Mouse (Mus musculus) liver, adult 2 months (tissue): ENCODE data around the gene Mysm1. TPM values are rescaled to one million over a fixed set of nuclear protein-coding genes. Genes with fewer than 3 reads are reported as not detected.
A peak's percentile ranks its signal among the peaks of the same experiment; 100 is the strongest.

ENCODE experiments used
- DNase-seq: peaks from one replicate; pipeline ENCODE4 v3.0.0-alpha.2; 2011; ENCODE audit warnings: low read depth, low spot score; ENCODE audit errors: extremely low read depth
- H3K27ac ChIP-seq: fragments of 200-500 bp; replicated peaks from 2 replicates; pipeline ENCODE4 v1.5.1; 2012; ENCODE audit warnings: low read depth, mild to moderate bottlenecking, control low read depth, inconsistent platforms, low read length; ENCODE audit not compliant: insufficient read depth
- H3K27me3 ChIP-seq: fragments of 200-500 bp; 2 replicates; pipeline ENCODE4 v1.6.1; 2012; ENCODE audit warnings: mild to moderate bottlenecking, moderate library complexity, low read length, inconsistent platforms; ENCODE audit not compliant: control insufficient read depth, insufficient read depth
- H3K36me3 ChIP-seq: fragments of 200-500 bp; 2 replicates; pipeline ENCODE4 v1.6.1; 2012; ENCODE audit warnings: low read length, inconsistent platforms; ENCODE audit not compliant: control insufficient read depth, insufficient read depth
- H3K4me1 ChIP-seq: fragments of 200-500 bp; 2 replicates; pipeline ENCODE4 v1.6.1; 2011; ENCODE audit warnings: low read length; ENCODE audit not compliant: control insufficient read depth, insufficient read depth
- H3K4me3 ChIP-seq: fragments of 200-500 bp; 2 replicates; pipeline ENCODE4 v1.5.1; 2011; ENCODE audit warnings: low read depth, mild to moderate bottlenecking, control low read depth, low read length, moderate library complexity; ENCODE audit not compliant: insufficient read depth
- H3K79me2 ChIP-seq: fragments of 200-500 bp; 2 replicates; pipeline ENCODE4 v1.6.1; 2012; ENCODE audit warnings: inconsistent platforms, mild to moderate bottlenecking, low read length, moderate library complexity; ENCODE audit not compliant: control insufficient read depth, insufficient read depth
- H3K9ac ChIP-seq: fragments of 200-500 bp; 2 replicates; pipeline ENCODE4 v1.6.1; 2012; ENCODE audit warnings: low read depth, mild to moderate bottlenecking, control low read depth, inconsistent platforms, low read length
- CTCF ChIP-seq: fragments of 200-500 bp; IDR thresholded peaks from 2 replicates; pipeline ENCODE4 v1.5.1; 2011; ENCODE audit warnings: low read depth, low read length, control low read depth
- POLR2A ChIP-seq: fragments of 200-500 bp; IDR thresholded peaks from 2 replicates; pipeline ENCODE4 v1.6.1; 2011; ENCODE audit warnings: low read length, control low read depth; ENCODE audit not compliant: insufficient read depth; ENCODE audit errors: extremely low read depth
- WGBS: fragments of 180-500 bp; shearing (Covaris S2); methylation state at CpG from one replicate; pipeline ENCODE4 v1.1.7; 2018; 5-methylcytosine and 5-hydroxymethylcytosine counted together
- polyA plus RNA-seq: library from polyadenylated mRNA; depleted of rRNA; stranded (reverse); fragments of >200 nt; gene quantifications from 2 replicates; pipeline ENCODE4 v1.2.3, GENCODE M21; 2012
- total RNA-seq: library from RNA; depleted of rRNA; stranded (reverse); fragments of >200 nt; gene quantifications from 2 replicates; pipeline ENCODE4 v1.2.3, GENCODE M21; 2014

Mysm1 gene
- total and polyA plus RNA-seq, 2 experiments, result 1.8 to 14.4 TPM

DNA sequence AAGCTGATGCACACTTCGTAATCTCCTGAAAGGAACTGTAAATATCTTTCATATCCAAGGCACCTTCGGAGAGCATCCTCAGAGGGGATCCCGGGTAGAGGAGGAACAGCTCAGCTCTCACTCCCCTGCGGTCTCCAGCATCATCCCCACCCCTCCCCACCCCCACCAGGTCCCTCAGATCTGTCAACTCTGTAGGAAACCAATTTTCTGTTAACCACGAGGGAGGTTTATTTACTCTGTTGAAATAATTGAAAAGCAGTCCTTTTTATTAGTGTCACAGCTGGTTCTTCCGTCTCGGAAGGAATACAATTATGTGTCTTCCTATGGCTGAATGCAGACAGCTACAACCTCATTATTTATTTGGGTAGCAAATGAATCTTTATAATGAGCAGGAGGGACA lies 39.3 kb upstream of the Mysm1 start:
- TF ChIP-seq CTCF (no peak), POLR2A (no peak)
- H3K4me3 ChIP-seq, result no peak overlapping the region
- no peaks in the 10 kb centered on the region for H3K36me3 ChIP-seq
- H3K9ac ChIP-seq, result no peak overlapping the region
- no peaks in the 10 kb centered on the region for H3K79me2 ChIP-seq
- H3K27ac ChIP-seq, result no peak overlapping the region
- WGBS, result 62% methylated on average over 7 of the region's 7 CpGs
- no peaks in the 10 kb centered on the region for H3K27me3 ChIP-seq
- H3K4me1 ChIP-seq, result no peaks in the 10 kb centered on the region
- no peak for DNase-seq

DNA sequence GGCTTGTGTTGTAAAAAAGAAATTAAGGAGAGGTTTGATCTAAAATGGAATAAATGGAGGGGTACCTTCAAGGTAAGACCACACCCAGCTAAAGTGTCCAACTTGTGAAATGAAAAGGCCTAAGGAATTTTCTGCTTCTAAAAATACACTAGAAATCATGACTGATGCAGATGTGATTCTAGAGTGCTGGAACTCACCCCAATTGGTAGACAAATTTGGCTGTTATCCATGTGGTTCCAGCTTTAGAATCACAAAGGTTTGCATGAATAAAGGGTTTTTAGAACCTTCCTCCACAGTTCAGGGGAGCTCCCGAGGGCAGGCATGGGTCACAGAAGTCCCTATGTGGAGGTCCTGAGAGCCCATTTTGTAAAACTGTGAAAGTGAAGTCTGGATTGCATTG lies 33.8 kb upstream of the Mysm1 start:
- no peaks in the 10 kb centered on the region for H3K79me2 ChIP-seq
- no peak overlapping the region for H3K9ac ChIP-seq
- no peaks in the 10 kb centered on the region for H3K27me3 ChIP-seq
- TF ChIP-seq CTCF (no peak), POLR2A (no peak)
- no peak overlapping the region for H3K4me3 ChIP-seq
- H3K4me1 ChIP-seq, result no peaks in the 10 kb centered on the region
- H3K36me3 ChIP-seq, result no peaks in the 10 kb centered on the region
- WGBS, result 84% methylated on average over 1 of the region's 1 CpGs
- H3K27ac ChIP-seq, result no peak overlapping the region
- DNase-seq, result no peak

DNA sequence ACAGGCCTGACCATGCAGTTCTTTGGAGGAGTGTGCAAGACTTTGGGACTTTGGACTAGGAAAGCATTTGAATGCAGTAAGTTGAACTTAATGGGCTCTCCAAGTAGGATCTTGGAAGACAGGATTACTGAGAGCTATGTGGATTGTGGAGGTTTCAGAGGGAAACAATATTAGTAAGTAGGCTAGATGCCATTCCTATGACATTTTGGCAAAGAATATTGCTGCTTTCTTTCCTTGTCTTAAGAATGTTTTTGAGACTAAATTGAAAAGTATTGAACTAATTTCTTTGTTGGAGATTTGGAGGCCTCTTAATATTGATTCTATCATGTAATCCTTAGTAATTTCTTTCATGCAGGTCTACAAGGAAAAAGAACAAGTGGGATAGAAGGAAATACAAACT lies 33.4 kb upstream of the Mysm1 start:
- H3K36me3 ChIP-seq, result no peaks in the 10 kb centered on the region
- DNase-seq, result no peak
- no peaks in the 10 kb centered on the region for H3K27me3 ChIP-seq
- no peak overlapping the region for H3K9ac ChIP-seq
- no peaks in the 10 kb centered on the region for H3K79me2 ChIP-seq
- H3K4me3 ChIP-seq, result no peak overlapping the region
- no peak for TF ChIP-seq POLR2A
- no peak for TF ChIP-seq CTCF
- no peak overlapping the region for H3K27ac ChIP-seq
- H3K4me1 ChIP-seq, result no peaks in the 10 kb centered on the region

DNA sequence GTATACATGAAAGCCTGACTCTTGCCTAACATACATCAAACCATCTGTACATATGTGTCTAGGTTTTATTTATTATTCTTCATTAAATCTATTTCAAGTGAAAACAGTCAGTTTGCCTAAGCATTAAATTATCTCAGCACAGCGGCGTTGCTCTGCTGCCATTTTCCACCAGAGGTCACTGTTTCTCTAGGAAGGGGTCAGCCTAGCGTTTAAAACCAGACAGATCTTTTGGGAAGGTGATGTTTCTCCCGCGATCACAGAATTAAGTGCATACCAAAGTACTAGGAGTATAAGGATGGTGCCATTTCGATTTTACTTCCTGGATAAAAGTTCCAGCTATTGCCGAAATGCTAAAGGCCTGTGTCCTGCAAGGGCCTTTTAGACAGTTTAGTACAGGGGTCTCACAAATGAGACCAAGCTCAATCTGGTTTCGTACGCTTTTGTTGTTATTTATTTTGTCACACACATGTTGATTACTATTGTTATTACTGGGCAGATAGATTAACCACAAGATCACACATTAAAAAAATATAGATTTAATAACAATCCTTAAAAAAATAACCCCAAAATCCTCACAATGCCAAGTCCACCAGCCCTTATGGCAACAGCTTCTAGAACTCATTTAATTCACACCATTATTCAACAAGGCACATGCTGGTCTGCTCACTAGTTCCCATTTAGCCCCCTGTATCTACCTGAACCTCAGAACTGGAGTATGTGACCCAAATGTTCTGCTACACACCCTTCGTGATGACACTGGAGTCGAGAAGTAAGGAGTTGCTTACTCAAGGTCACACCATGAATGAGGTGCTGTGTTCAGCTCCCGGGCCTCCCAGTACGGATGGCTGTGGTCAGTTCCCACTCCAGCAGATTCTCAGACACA lies 29.5 kb upstream of the Mysm1 start:
- peak; percentile 40 for DNase-seq
- H3K4me1 ChIP-seq, result no peaks in the 10 kb centered on the region; the same call in 1 of the 2 replicates
- no peak overlapping the region for H3K9ac ChIP-seq
- no peaks in the 10 kb centered on the region for H3K27me3 ChIP-seq
- no peak for TF ChIP-seq POLR2A
- TF ChIP-seq CTCF, result peak; percentile 75
- no peak overlapping the region for H3K27ac ChIP-seq
- WGBS, result 42% methylated on average over 13 of the region's 13 CpGs
- no peaks in the 10 kb centered on the region for H3K79me2 ChIP-seq
- H3K36me3 ChIP-seq, result no peaks in the 10 kb centered on the region
- H3K4me3 ChIP-seq, result no peak overlapping the region

DNA sequence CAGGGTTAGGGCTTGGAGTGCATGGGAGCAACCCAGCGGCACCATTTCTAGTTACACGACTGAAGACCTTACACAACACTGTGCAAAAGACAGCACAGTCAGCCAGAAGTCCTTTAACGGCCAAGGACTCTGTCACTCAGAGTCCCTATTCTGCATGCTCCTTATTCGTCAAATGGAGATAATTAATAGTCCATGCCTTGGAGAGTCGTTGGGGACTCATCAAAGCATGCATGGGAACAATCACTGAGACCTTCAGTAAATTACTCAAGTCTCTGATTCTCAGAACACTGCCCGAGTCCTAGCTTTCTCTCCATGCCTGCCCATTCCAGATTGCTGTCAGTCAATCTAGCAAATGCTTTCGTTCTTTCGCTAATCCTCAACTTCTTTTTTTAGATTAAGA lies 28.9 kb upstream of the Mysm1 start:
- no peaks in the 10 kb centered on the region for H3K79me2 ChIP-seq
- H3K9ac ChIP-seq, result no peak overlapping the region
- WGBS, result 74% methylated on average over 8 of the region's 8 CpGs
- no peaks in the 10 kb centered on the region for H3K27me3 ChIP-seq
- TF ChIP-seq CTCF (no peak), POLR2A (no peak)
- no peak overlapping the region for H3K27ac ChIP-seq
- H3K36me3 ChIP-seq, result no peaks in the 10 kb centered on the region
- no peaks in the 10 kb centered on the region; the same call in 1 of the 2 replicates for H3K4me1 ChIP-seq
- DNase-seq, result no peak
- no peak overlapping the region for H3K4me3 ChIP-seq

DNA sequence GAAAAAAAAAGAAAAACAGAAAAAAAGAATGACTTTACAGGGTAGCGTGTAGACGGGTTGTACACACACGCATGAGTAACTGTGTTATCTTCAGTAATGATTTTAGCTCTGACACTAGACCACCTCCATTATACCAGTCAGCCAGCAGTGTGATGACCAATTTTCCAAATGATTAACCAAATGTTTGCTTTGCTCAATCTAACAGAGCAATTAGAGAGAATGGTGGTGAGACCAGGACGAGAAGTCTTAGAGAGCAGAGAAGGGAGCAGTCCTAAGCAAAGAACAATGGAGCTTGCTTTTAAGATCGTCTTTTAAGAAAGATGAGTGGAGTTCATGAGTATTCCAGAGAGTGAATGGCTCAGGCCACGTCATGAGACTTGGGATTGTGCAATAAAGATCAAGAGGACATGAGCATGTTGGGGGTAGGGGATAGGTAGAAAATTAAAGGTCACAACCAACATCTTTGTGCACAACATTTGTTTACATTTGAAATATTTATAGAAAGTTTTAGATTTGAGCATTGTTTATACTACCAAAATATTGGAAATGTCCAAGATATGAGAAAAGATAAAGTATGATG lies 26.4 kb upstream of the Mysm1 start:
- peak; percentile 53 for DNase-seq
- no peaks in the 10 kb centered on the region; the same call in 1 of the 2 replicates for H3K4me1 ChIP-seq
- H3K27ac ChIP-seq, result no peak overlapping the region
- H3K4me3 ChIP-seq, result no peak overlapping the region
- H3K36me3 ChIP-seq, result no peaks in the 10 kb centered on the region
- TF ChIP-seq POLR2A, result no peak
- TF ChIP-seq CTCF, result no peak
- no peaks in the 10 kb centered on the region for H3K79me2 ChIP-seq
- no peak overlapping the region for H3K9ac ChIP-seq
- no peaks in the 10 kb centered on the region for H3K27me3 ChIP-seq
- WGBS, result 19% methylated on average over 6 of the region's 6 CpGs
